Mouse (Mus musculus) thymus, adult 2 months (tissue): Measurements from ENCODE around the gene Atp6v0d1.

Source experiments
- CTCF ChIP-seq: fragments of 200-500 bp; IDR thresholded peaks from 2 replicates; pipeline ENCODE4 v1.5.1; 2012; ENCODE audit warnings: mild to moderate bottlenecking, control low read depth, low read length, moderate library complexity, borderline replicate concordance; ENCODE audit not compliant: control insufficient read depth, poor library complexity, insufficient read depth; ENCODE audit errors: extremely low read depth
- POLR2A ChIP-seq: fragments of 200-500 bp; IDR thresholded peaks from 2 replicates; pipeline ENCODE4 v1.6.1; 2012; ENCODE audit warnings: mild to moderate bottlenecking, low read length, control low read depth, moderate library complexity; ENCODE audit not compliant: control insufficient read depth, poor library complexity, insufficient read depth; ENCODE audit errors: extremely low read depth

DNA sequence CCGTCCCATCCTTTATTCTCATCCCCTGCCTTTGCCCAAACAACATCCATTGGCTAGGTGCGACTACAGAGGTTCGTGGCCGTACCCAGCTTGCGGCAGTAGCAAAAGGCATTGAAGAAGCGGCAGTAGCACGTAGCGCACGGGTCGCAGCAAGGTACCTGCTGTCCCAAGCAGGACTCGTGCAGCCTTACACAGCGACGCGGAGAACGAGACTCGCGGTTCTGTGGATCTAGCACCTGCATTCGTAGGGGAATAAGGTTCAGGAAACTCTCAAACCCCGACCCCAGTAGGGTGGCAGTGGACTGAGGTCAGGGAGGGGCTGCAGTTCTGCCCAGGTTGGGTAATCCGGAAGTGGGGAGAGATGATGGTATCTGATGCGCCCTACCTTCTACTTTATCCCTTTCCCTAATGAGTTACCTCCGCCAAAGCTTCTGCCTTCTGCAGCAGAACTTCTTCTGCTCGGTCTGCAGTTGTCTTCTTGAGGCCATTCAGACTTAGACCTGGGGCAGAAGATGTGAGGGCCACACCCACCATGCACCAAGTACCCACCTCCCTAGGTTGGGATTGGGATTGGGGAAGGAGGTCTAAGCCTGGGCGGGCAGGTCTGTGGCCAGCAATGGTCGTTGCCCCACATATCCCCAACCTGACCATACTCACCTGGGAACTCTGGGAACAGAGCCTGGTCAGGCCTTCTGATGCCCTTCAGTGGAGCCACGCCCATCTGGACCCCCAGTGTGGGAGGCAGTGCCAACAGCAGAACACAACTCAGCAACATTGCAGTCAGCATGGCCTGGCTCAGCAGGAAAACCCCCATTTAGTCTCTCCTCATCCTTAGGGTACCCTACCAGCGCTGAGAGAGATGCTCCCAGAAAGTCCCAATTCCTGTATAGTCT is 1.1 kb upstream of the Atp6v0d1 start:
- no peak for TF ChIP-seq CTCF
- no peak for TF ChIP-seq POLR2A
